Mouse (Mus musculus) thymus, adult 2 months (tissue): ENCODE measurements at regions not wholly inside any gene's neighbourhood (a gene's known extent, or its start where the extent isn't known, plus 50 kb on each side); places are given as distances from the start of the nearest gene placed in this dataset.

Experiments used
- CTCF ChIP-seq: fragments of 200-500 bp; IDR thresholded peaks from 2 replicates; pipeline ENCODE4 v1.5.1; 2012; ENCODE audit warnings: mild to moderate bottlenecking, control low read depth, low read length, moderate library complexity, borderline replicate concordance; ENCODE audit not compliant: control insufficient read depth, poor library complexity, insufficient read depth; ENCODE audit errors: extremely low read depth
- POLR2A ChIP-seq: fragments of 200-500 bp; IDR thresholded peaks from 2 replicates; pipeline ENCODE4 v1.6.1; 2012; ENCODE audit warnings: mild to moderate bottlenecking, low read length, control low read depth, moderate library complexity; ENCODE audit not compliant: control insufficient read depth, poor library complexity, insufficient read depth; ENCODE audit errors: extremely low read depth

DNA sequence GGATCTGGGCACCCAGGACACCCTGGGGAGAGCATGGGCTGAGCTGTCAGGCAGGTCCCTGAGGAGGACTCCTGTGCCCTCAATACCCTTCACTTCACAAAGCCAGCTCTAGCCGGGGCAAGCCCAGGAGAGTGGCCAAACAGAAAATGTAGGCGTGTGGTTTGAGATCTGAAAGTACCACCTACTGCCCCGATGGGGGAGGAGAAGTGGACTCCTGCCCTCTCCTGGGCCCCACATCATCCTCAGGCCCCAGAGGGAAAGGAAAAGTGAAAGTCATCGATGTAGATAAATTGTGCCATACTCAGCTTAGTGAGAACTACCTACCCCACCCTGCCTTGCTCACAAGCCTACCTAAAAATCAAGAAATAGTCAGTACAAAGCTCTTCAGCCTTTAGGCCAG lies 69.7 kb downstream of the Vcpkmt start:
- TF ChIP-seq POLR2A = no peak
- no peak for TF ChIP-seq CTCF
